Mouse (Mus musculus) frontal cortex, adult 2 months (tissue): ENCODE data around the gene Krtap7-1. TPM values are rescaled to one million over a fixed set of nuclear protein-coding genes. Genes with fewer than 3 reads are reported as not detected.

Experiments used
- DNase-seq, 2 experiments: peaks; one replicate each; pipeline ENCODE4 v3.0.0; 2022; ENCODE audit warnings: low spot score in 1 of 2; ENCODE audit errors: extremely low spot score in 1 of 2
- polyA plus RNA-seq: library from polyadenylated mRNA; depleted of rRNA; stranded (reverse); fragments of >200 nt; gene quantifications from 2 replicates; pipeline ENCODE4 v1.2.3, GENCODE M21; 2012; rRNA removed

Krtap7-1 gene
- polyA plus RNA-seq = 0.16 TPM in 1 of 2 replicates, not detected in the other

DNA sequence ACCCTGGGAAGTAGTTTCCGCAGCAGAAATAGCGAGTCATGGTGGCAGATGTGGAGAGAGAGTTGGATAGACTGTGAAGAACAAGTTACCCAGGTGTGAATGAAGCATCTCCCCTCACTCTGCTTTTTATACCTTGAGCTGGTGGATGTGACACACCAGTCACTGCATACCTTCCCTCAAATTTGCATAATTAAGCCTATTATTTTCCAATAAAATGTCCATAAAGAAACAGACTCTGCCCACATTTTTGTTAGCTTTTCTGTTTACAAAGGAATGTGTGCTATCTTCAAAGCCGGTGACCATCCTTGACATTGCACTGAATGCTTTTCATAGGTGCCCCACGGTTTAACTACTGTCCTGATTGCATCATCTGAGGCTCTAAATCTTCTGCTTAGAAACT lies at the start of gene Krtap7-1:
Gene Krtap7-1 (minus strand): TSS at position 101 of the 400 bp plus-strand sequence.
- DNase-seq = no peak

DNA sequence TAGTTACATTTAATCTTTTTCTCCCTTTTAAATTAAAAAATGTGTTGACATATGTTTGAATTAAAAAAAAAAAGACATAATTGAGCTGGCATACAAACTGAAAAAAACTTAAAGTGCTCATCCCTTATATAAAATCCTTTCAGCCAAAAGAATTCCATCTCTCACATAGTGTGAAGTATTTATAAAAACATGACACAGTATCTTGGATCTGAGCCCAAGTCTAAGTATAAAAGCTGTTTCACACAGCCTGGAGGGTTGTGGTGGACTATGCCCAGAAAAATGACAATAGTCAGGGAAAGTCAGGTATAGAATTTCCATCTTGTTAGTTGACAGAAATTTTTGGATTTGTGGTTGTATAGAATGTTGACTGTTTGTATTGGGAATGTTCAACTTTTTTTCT lies 42.2 kb upstream of the Krtap7-1 start:
- peak in 1 of 2 experiments; percentile 71 for DNase-seq

DNA sequence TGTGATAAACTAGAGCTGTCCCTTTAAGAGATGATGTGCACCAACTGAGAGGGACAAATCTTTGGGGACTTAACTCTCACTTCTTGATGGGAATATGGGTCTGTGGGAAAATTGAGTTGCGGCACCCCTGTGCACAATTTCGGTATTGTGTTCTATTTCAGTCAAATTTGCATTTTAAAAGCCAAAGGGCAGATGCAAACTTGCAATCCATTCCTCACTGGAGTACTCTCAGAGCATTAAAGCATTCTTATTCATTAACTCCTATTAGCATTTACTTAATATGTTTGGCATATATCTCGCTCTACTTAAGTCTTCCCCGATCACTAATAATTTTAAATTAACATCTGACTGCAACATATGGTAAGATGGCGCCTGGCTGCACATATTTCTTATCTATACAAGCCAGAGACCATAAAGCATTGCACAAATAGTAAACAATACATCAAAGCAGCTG lies 29.9 kb upstream of the Krtap7-1 start:
- DNase-seq = no peak

DNA sequence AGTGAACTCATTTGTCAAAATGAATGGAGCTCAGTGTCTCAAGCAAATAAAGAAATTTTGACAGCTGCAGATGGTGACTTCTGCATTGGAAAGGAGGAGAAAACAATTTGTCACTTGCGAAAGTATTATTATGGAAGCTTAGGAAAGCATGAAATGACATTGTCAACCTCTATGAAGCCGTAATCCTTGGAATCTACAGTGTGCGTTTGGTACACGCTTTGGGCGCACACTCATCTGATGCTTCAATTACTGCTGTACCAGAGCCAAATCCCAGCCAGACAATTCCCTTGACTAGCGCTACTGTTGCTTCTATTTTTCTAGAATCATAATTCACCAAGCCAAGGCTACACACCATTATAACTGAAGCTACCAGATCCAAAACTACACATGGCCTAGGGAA lies 29.2 kb upstream of the Krtap7-1 start:
- DNase-seq = no peak

DNA sequence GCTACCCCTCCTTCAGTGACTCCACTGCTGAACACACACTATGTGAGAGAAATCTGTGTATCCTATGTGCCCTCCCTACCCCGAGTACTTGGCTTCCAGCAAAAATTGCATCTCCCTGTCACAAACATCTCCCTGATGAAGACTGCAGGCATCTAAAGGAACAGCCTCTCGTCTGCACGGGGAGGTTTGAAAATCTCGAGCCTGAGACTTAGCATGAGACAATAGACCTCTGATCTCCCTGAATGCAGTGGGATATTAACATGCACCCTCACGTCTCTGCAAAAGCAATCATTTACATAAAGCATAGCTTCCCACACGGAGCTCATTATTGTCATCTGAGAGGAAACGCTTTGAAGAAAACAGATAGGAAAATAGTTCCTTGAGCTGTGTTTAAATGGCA lies 22.4 kb upstream of the Krtap7-1 start:
- peak in 1 of 2 experiments; percentile 42 for DNase-seq

DNA sequence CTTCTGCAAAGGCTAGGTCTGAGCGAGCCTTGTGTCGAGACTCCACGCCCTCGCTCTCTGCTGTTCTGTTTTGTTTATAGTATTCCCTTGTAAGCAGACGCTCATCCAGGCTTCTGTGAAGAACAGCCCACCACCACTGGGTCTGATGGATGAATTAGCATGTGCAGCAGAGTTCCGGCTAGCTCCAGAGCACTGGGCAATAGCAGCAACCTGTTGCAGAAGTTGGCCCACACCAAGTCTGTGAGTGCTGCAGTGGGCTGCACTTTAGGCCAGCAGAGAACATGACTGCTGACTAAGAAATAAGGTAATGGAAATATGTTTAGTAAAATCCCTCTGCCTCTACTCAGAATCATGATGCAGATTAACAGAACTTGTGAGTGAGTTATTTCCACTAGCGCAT lies 21.7 kb upstream of the Krtap7-1 start:
- no peak for DNase-seq

DNA sequence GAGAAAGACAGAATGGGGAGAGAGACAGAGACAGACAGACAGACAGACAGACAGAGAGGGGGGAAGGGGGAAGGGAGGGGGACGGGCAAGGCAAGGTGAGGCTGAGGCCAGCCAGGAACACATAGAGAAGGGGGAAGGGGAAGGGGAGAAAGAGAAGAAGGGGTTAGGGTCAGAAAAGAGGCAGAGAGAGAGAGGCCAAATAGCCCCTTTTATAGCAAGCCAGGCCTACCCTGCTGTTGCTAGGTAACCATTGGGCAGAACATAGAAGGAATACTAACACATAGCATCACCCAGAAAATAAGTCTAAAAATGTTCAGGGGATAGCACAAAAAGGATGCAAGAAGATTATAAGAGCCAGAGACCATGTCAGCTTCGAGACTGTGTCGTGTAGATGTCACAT lies 20.3 kb upstream of the Krtap7-1 start:
- DNase-seq = no peak

DNA sequence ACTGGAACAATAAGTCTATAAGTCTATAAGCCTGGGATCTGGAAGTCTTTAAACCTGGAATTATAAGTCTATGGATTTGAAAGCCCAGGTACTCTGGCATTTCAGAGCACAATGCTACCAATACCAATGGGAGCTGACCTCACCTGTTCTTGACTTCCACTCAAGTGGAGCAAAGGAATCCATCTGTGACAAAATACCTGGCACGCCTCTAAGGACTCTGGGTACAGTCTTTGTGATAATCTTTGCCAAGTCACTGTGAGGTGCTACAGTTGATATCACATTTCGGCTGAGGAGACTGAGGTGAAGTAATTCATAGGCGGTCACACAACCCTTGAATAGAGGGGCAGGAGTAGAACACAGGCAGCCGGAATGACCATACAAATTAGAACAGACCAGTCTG lies 12.9 kb upstream of the Krtap7-1 start:
- no peak for DNase-seq

DNA sequence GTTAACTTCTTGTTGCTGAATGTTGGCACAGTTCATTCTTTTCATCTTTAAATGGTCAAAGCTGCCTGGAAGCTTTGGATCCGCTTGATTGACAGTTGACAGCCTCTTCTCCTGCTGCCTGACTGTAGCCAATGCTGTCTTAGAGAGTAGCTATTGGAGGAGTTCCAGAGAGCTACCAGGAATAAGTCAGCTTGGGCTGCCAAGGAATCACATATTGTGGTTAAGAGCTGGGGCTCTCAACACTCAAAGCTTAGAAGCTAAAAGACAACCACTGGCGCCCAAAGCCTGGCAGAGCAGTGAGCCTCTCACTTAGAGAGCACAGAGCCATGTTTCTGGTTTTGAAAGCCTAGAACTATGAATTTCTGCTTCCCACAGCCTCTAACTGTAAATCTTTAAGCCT lies 12.4 kb upstream of the Krtap7-1 start:
- no peak for DNase-seq

DNA sequence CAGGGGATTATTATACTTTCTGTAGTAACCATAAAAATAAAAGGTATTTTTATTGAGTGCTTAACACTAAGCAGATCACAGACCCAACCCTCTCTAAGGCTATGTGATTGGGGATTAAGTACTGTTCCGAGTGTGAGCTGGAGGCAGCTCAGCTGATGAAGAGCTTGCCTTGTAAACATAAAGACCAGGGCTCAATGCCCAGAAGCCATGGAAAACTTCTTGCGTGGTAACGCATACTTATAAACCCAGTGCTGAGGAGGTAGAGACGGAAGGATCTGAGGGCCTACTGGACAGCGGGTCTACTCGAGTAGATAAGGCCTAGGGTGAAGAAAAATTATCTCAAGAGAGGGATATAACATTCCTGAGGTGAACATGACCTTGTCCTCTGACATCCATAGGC lies 12.0 kb upstream of the Krtap7-1 start:
- no peak for DNase-seq

DNA sequence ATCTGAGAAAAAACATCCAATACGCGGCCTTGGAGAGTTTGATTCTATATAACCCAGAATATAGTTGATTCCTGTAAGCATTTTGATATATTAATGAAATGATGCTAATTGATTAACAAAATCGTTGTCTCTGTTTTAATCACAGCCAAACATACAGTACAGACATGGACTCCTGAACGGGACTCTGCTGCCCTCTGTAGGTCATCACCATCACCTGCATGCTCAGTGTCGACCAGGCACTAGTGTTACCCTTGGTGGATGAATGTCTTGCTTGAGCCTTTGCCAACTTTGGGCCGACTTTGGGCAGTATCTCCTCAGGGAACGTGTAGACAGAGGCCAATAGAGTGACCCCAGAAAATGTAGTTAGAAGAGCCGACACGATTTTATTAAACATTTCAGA lies 9.5 kb upstream of the Krtap7-1 start:
- peak in 1 of 2 experiments; percentile 76 for DNase-seq

DNA sequence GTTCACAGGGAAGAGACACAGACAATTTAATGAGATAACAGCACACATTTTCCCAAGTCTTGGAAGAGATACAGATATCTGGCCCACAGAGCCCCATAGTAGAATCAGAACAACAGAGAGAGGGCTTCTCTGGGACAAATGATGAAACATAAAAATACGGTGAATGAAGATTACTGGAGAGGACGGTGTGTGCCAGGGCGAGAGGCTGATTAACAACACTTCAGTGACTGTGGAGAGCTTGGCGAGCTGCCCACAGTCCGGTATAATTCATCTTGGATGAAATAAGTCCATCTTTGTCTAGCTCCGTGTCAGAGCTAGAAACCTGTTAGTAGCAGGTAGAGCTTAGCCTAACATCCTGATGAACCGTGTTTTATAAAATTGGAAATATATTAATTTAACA lies 5.3 kb upstream of the Krtap7-1 start:
- DNase-seq = no peak

DNA sequence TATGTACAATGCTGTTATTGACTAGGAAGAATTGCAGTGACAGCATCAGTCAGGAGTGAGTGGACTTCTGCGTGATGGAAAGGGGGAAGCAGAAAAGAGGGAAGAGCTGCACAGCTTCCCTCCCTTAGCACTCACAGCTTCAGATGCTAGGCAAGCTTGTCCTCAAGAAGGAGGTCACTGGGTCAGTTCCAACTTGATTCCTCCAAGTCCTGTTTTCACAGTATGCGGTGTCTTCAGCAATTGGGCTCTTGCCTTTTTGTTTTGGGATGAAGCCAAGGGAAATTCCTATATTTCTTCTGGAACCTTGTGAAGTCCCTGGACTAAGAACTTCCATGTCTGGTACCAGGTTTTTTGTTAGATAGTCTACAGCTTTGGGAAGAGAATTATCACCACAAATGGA lies 4.6 kb downstream of the Krtap7-1 start:
- no peak for DNase-seq

DNA sequence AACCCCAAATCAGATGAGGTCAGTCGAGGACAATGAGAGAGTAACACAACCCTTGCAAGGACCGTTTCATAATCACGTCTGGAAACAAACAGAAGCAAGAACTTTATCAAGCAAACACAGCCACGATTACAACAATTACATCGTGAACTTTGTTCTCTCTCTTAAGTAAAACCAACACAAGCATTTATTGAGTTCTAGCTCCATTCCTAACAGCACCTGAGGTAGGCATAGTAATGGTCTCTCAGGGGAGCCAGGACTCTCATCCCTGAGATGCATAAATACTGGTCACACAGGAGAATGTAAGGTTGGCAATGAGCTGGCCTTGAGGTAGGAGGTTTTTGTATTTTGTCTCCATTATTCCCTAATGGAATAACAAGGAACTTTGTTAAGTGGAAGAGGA lies 6.3 kb downstream of the Krtap7-1 start:
- no peak for DNase-seq

DNA sequence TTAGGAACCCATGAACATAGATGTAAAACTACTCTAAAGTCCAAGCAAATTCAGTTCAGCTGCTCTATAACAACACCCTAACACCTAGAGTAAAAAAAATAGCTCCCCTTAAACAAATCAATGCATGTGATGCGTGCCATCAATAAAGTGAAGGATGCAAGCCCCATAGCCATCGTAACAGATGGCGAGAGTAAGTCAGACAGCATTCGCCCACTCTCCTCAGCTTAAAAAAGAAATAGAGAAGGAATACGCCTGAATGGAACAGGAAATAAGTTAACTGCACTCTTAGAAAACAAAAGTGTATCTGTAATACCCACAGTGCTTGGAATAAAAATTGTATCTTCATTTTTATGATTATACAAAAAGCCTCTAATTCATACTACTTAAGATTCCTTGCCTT lies 11.1 kb downstream of the Krtap7-1 start:
- DNase-seq = peak in 1 of 2 experiments; percentile 53

DNA sequence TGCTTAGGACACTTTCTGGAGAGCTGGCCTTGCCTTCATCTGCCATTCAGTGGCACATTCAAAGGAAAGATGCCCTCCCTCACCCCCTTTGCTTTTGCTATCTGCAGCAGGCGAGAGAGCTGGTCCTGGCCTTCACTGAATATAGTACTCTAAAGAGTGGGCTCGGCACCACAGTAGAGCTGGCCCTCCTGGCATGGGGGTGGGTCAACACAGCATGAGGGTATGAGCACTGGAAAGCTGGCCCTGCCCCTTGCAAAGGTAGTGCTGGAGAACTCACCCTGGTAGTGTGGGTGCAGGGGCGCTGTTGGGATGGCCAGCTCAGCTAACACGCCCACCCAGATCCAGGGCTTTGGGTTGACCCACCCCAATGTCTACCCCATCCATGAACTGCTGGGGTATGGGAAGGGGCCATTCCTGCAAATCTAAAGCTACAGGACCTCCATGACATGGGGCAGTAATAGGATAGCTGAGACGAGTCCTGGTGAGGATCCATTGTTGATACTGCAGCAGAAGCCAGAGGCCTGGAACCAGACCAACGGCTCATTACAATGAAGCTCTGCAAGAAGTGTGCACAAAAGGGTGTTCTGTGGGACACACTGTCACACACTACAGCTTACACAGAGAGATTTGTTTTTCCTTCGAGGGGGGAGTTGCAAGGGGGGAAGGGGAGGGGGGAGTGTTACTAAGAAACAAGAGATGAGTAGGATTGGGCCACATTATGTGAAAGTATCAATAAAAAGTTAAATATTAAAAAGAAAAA lies 12.5 kb downstream of the Krtap7-1 start:
- no peak for DNase-seq

DNA sequence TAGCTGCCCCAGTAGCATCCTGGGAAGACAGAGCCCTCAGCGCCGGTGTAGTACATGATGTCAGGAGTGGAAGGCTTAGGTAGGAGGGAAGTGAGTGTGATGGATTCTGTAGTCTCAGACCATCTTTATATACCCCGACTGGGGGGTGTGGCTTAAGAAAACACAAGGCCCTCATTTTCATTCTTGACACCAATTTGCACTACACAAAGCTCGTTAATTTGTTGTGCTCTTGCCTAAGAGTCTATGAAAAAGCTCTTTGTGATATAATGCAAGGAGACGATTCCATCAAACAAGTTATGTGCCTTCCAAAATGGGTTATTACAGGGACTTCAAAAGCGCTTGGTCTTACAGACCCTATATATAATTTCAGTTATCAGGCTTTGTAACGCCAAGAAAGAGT lies 20.3 kb downstream of the Krtap7-1 start, which contains the start of gene Krtap8-1:
Gene Krtap8-1 (minus strand): TSS at position 101 of the 400 bp plus-strand sequence.
- DNase-seq = no peak

DNA sequence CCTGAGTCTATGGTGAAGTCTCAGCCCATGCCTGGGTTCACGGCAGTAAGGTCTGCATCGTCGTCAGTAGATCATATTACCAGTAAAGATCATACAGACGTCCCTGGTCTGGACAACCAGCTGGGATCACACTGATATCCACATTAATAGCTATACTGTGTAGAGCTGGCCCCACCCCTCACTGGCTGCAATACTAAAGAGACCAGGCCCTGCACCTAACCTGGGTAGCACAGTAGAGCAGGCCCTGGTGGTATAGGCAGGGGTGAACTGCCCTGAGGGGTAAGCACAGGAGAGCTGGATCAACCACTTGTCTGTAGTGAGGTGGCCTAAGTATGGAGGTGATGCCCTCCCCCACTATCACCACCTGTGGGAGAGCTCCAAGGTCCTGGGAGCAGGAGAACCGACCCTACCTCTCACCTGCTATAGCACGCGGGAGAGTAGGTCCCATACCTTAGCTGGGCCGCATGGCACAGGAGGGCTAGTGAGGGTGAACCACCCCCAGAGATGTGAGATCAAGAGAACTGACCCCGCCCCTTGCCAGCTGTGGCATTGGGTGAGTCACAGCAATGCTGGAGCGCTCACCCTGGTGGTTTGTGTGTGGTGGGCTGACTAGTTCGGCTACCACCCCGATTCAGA lies 30.3 kb downstream of the Krtap7-1 start:
- DNase-seq = no peak

DNA sequence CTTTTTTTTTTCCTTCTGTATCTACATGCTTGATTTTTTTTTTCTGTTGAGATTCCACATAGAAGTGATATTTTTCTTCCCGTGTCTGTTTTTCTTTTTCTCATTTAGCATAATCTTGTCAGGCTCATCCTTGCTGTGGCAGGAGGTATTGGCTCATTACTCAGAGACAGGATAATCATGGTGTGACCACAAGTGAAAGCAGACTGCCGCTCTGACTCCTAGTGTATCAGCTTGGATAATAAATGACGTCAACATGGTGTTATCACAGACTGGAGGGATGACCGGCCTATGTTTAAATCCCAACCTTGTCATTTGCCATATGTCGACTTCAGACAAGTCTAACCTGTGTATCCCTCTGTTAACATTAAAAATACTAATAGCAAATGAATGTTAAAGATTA lies 46.9 kb downstream of the Krtap7-1 start:
- no peak for DNase-seq
